Mouse (Mus musculus) heart, adult 2 months (tissue): Measurements from ENCODE around the gene Xpc.

ENCODE experiments used
- CTCF ChIP-seq: fragments of 200-600 bp; IDR thresholded peaks from 2 replicates; pipeline ENCODE4 v1.8.1; 2022; ENCODE audit warnings: antibody characterized with exemption, mild to moderate bottlenecking, moderate library complexity
- EP300 ChIP-seq: fragments of 200-500 bp; IDR thresholded peaks from 2 replicates; pipeline ENCODE4 v1.6.1; 2011; ENCODE audit warnings: low read depth, low read length, control low read depth; ENCODE audit not compliant: insufficient read depth
- POLR2A ChIP-seq: fragments of 200-500 bp; IDR thresholded peaks from 2 replicates; pipeline ENCODE4 v1.6.1; 2011; ENCODE audit warnings: mild to moderate bottlenecking, low read depth, low read length, control low read depth; ENCODE audit not compliant: insufficient read depth

GRCm38 (mm10) chr6:91546241-91546884 lies 30.7 kb upstream of the Xpc start:
- TF ChIP-seq POLR2A (0 out of 2 replicates have a peak, but pooled peaks have one; percentile 32), CTCF (no peak), EP300 (peak; percentile 91)
